Mouse (Mus musculus) erythroid progenitor cell, adult 5-6 weeks (primary cell): Measurements from ENCODE around the gene Zfand4. TPM values are rescaled to one million over a fixed set of nuclear protein-coding genes. Genes with fewer than 3 reads are reported as not detected.
"Not testable (repeated sequence)": the region's sequence is repeated elsewhere in the genome, so short reads cannot be mapped to it uniquely, and the experiment has no call there.

Experiments
- ATAC-seq: replicated peaks from 2 replicates; pipeline ENCODE4 v1.8.0; 2016; ENCODE audit warnings: moderate number of reproducible peaks, mild to moderate bottlenecking, moderate TSS enrichment, inconsistent platforms; ENCODE audit not compliant: poor library complexity, low FRiP score, severe bottlenecking
- total RNA-seq, 2 experiments: library from RNA; stranded (forward) in 1 of 2; stranded (reverse) in 1 of 2; fragments of 150-400 nt in 1 of 2; fragments of 186-747, 209-891 nt in 1 of 2; gene quantifications; 2 replicates each; pipeline versions ENCODE4 v1.2.3 to v1.2.4; 2015 to 2017; ENCODE audit warnings: low replicate concordance in 2 of 2

Zfand4 gene
- total RNA-seq, 2 experiments from 2014 or later, result 5.0 to 10.0 TPM

GRCm38 (mm10) chr6:116286870-116287575 lies 23.0 kb downstream of the Zfand4 start:
- ATAC-seq, result peak; percentile 99

GRCm38 (mm10) chr6:116311411-116311810 lies 47.4 kb downstream of the Zfand4 start:
- no peak for ATAC-seq

- no peak for ATAC-seq
Observed at GRCm38 (mm10) chr6:116319259-116319658, 55.2 kb downstream of the Zfand4 start.

GRCm38 (mm10) chr6:116326641-116327040 lies 62.6 kb downstream of the Zfand4 start:
- no peak for ATAC-seq

- ATAC-seq, result no peak
Observed at GRCm38 (mm10) chr6:116331396-116331795, 67.4 kb downstream of the Zfand4 start.

GRCm38 (mm10) chr6:116337466-116337834 lies 73.4 kb downstream of the Zfand4 start:
- ATAC-seq, result no peak

GRCm38 (mm10) chr6:116337835-116338501 lies 73.9 kb downstream of the Zfand4 start, which contains the start of gene March8:
Gene March8 (plus strand): TSS chr6:116338024.
- peak; percentile 97 for ATAC-seq

GRCm38 (mm10) chr6:116338520-116338919 lies 74.5 kb downstream of the Zfand4 start:
- 0 out of 2 replicates have a peak, but pooled peaks have one; percentile 2 for ATAC-seq

GRCm38 (mm10) chr6:116339088-116339487 lies 75.1 kb downstream of the Zfand4 start:
- ATAC-seq, result no peak

- no peak for ATAC-seq
Observed at GRCm38 (mm10) chr6:116340521-116340920, 76.5 kb downstream of the Zfand4 start.

- no peak for ATAC-seq
Observed at GRCm38 (mm10) chr6:116347953-116348352, 83.9 kb downstream of the Zfand4 start.

- peak; percentile 88 for ATAC-seq
Observed at GRCm38 (mm10) chr6:116349997-116350396, 86.0 kb downstream of the Zfand4 start.

- peak; percentile 83 for ATAC-seq
Observed at GRCm38 (mm10) chr6:116350643-116351042, 86.6 kb downstream of the Zfand4 start.

- ATAC-seq, result peak; percentile 32; the same call in 1 of the 2 replicates
Observed at GRCm38 (mm10) chr6:116351534-116351933, 87.5 kb downstream of the Zfand4 start.

- ATAC-seq, result no peak
Observed at GRCm38 (mm10) chr6:116353428-116353827, 89.4 kb downstream of the Zfand4 start.

GRCm38 (mm10) chr6:116356311-116356947 lies 92.4 kb downstream of the Zfand4 start:
- ATAC-seq, result not testable (repeated sequence)

- ATAC-seq, result no peak
Observed at GRCm38 (mm10) chr6:116356948-116357325, 92.9 kb downstream of the Zfand4 start.

- ATAC-seq, result no peak
Observed at GRCm38 (mm10) chr6:116358056-116358455, 94.0 kb downstream of the Zfand4 start.

- no peak for ATAC-seq
Observed at GRCm38 (mm10) chr6:116359256-116359655, 95.2 kb downstream of the Zfand4 start.

GRCm38 (mm10) chr6:116361463-116361862 lies 97.4 kb downstream of the Zfand4 start:
- no peak for ATAC-seq

GRCm38 (mm10) chr6:116361993-116362392 lies 98.0 kb downstream of the Zfand4 start:
- no peak for ATAC-seq
